Comparison of ENCODE assay signal across 17 mouse cellular contexts in the genomic region with DNA sequence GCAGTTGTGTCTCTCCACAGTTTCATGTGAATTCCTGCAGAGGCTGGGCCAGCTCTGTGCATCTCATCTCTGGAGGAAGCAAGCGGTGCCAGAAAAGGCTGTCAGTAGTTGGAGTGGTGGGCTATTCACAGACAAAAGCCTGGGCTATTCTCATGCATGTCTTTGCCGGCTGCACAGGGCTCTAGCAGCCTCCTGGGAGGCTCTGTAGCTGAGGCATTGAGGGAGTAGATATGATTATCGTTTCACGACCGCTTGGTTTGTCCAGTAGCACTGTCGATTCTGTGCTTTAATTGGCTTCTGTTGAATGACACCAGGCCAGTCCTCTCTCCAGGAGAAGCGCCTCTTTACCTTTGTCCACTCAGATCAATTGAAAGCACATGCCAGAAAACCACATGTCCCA. TPM values are rescaled to one million over a fixed set of nuclear protein-coding genes. Genes with fewer than 3 reads are reported as not detected.
A peak's percentile ranks its signal among the peaks of the same experiment; 100 is the strongest.
DNase-seq lines count a peak whose midpoint lies in the region; ATAC-seq and TF ChIP-seq lines count a peak whose summit lies in the region.
"Had no signal": no experiment of that assay in that cellular context is flagged by ENCODE, and none has a peak within 500 bp of the region (broad histone marks: within the 10 kb centered on the region; RNA-seq: fewer than 3 reads in every experiment).

No protein-coding gene starts in this region.

- peak overlapping the region; percentile 44 for H3K27ac ChIP-seq in forebrain, embryonic 15.5 days (replicated peaks)
- H3K27ac ChIP-seq in midbrain, embryonic 10.5 days (replicated peaks) = peak overlapping the region; percentile 70
- peak overlapping the region; percentile 37 for H3K27ac ChIP-seq in neural tube, embryonic 15.5 days (replicated peaks)
- H3K27ac ChIP-seq in kidney, adult 2 months (ENCODE audit: insufficient read depth, low read depth, low read length) = no peak overlapping the region
- H3K27ac ChIP-seq in intestine, embryonic 15.5 days = no peak overlapping the region
- H3K27ac ChIP-seq: embryonic facial prominence, embryonic 13.5 days; heart, adult 2 months; liver, embryonic 15.5 days had no signal

- no peaks in the 10 kb centered on the region for H3K36me3 ChIP-seq in forebrain, embryonic 15.5 days
- no peaks in the 10 kb centered on the region for H3K36me3 ChIP-seq in midbrain, embryonic 10.5 days
- H3K36me3 ChIP-seq in neural tube, embryonic 15.5 days = no peaks in the 10 kb centered on the region
- no peaks in the 10 kb centered on the region for H3K36me3 ChIP-seq in kidney, adult 2 months (ENCODE audit: control insufficient read depth, insufficient read depth, low read length)
- no peaks in the 10 kb centered on the region for H3K36me3 ChIP-seq in intestine, embryonic 15.5 days
- H3K36me3 ChIP-seq: embryonic facial prominence, embryonic 13.5 days; liver, embryonic 15.5 days had no signal

- DNase-seq in right cerebral cortex, postnatal 4 days = peak; percentile 35
- DNase-seq in right cerebral cortex, adult 18-20 months = no peak
- peak; percentile 42 for DNase-seq in midbrain, embryonic 10.5 days (ENCODE audit: low spot score)
- no peak for DNase-seq in kidney, adult 2 months
- DNase-seq: adrenal gland, postnatal 36 days; cerebellum, adult 11-12 months; heart, adult 2 months; lung, postnatal 4 days; thymus, adult 2 months had no signal

- no peaks in the 10 kb centered on the region; the same call in 1 of the 2 replicates for H3K9me3 ChIP-seq in forebrain, embryonic 15.5 days
- no peaks in the 10 kb centered on the region; the same call in 1 of the 2 replicates for H3K9me3 ChIP-seq in midbrain, embryonic 10.5 days (replicated peaks)
- no peaks in the 10 kb centered on the region; the same call in 1 of the 2 replicates for H3K9me3 ChIP-seq in neural tube, embryonic 15.5 days (replicated peaks)
- H3K9me3 ChIP-seq in intestine, embryonic 15.5 days = no peaks in the 10 kb centered on the region
- H3K9me3 ChIP-seq: embryonic facial prominence, embryonic 13.5 days; liver, embryonic 15.5 days had no signal

- H3K27me3 ChIP-seq in forebrain, embryonic 15.5 days = no peaks in the 10 kb centered on the region
- H3K27me3 ChIP-seq in midbrain, embryonic 10.5 days (ENCODE audit: low read depth, poor library complexity, severe bottlenecking) = no peaks in the 10 kb centered on the region
- H3K27me3 ChIP-seq in neural tube, embryonic 15.5 days (replicated peaks) = no peaks in the 10 kb centered on the region
- H3K27me3 ChIP-seq in kidney, adult 2 months (replicated peaks; ENCODE audit: control insufficient read depth, insufficient read depth, low read length) = no peaks in the 10 kb centered on the region
- no peaks in the 10 kb centered on the region for H3K27me3 ChIP-seq in intestine, embryonic 15.5 days (replicated peaks)
- H3K27me3 ChIP-seq: CH12.LX; embryonic facial prominence, embryonic 13.5 days; liver, embryonic 15.5 days had no signal

- no peak for TF ChIP-seq CTCF in kidney, adult 2 months (conservative IDR thresholded peaks at IDR 0.05; ENCODE audit: insufficient read depth, insufficient read length, low read depth, low read length)

- 2% methylated on average over 7 of the region's 7 CpGs for WGBS in forebrain, embryonic 15.5 days
- WGBS in midbrain, embryonic 10.5 days = 15% methylated on average over 7 of the region's 7 CpGs
- WGBS in neural tube, embryonic 15.5 days = 14% methylated on average over 7 of the region's 7 CpGs
- WGBS in kidney, adult 2 months = 76% methylated on average over 7 of the region's 7 CpGs
- 67% methylated on average over 7 of the region's 7 CpGs for WGBS in intestine, embryonic 15.5 days

- no peak for TF ChIP-seq POLR2A in kidney, adult 2 months (IDR thresholded peaks at IDR 0.05; ENCODE audit: low read depth, low read length)

- H3K4me3 ChIP-seq in forebrain, embryonic 15.5 days = no peak overlapping the region
- H3K4me3 ChIP-seq in midbrain, embryonic 10.5 days = peak overlapping the region; percentile 28
- no peak overlapping the region for H3K4me3 ChIP-seq in neural tube, embryonic 15.5 days (replicated peaks)
- no peak overlapping the region for H3K4me3 ChIP-seq in kidney, adult 2 months (ENCODE audit: insufficient read depth, low read depth, low read length)
- no peak overlapping the region for H3K4me3 ChIP-seq in intestine, embryonic 15.5 days (replicated peaks)
- H3K4me3 ChIP-seq: embryonic facial prominence, embryonic 13.5 days; heart, adult 2 months; liver, embryonic 15.5 days; myocyte had no signal

- H3K4me1 ChIP-seq in forebrain, embryonic 15.5 days = peaks cover 34% of the 10 kb centered on the region
- peaks cover 29% of the 10 kb centered on the region for H3K4me1 ChIP-seq in midbrain, embryonic 10.5 days
- H3K4me1 ChIP-seq in neural tube, embryonic 15.5 days = peaks cover 18% of the 10 kb centered on the region
- no peaks in the 10 kb centered on the region for H3K4me1 ChIP-seq in kidney, adult 2 months (ENCODE audit: control insufficient read depth, insufficient read depth, low read length)
- H3K4me1 ChIP-seq in intestine, embryonic 15.5 days (replicated peaks) = no peaks in the 10 kb centered on the region
- H3K4me1 ChIP-seq: liver, embryonic 15.5 days had no signal

- H3K9ac ChIP-seq in forebrain, embryonic 15.5 days (replicated peaks) = no peak overlapping the region
- no peak overlapping the region for H3K9ac ChIP-seq in neural tube, embryonic 15.5 days (replicated peaks)
- no peak overlapping the region for H3K9ac ChIP-seq in intestine, embryonic 15.5 days
- H3K9ac ChIP-seq: embryonic facial prominence, embryonic 13.5 days; liver, embryonic 15.5 days had no signal

- H3K4me2 ChIP-seq in forebrain, embryonic 15.5 days (replicated peaks) = peak overlapping the region; percentile 0; the same call in 1 of the 2 replicates
- H3K4me2 ChIP-seq in neural tube, embryonic 15.5 days = peak overlapping the region; percentile 7
- H3K4me2 ChIP-seq in intestine, embryonic 15.5 days (replicated peaks) = no peak overlapping the region
- H3K4me2 ChIP-seq: embryonic facial prominence, embryonic 13.5 days; liver, embryonic 15.5 days had no signal

- peak; percentile 75 for ATAC-seq in forebrain, embryonic 15.5 days (replicated peaks)
- peak; percentile 24; the same call in 1 of the 2 replicates for ATAC-seq in neural tube, embryonic 15.5 days (ENCODE audit: low FRiP score)
- ATAC-seq in intestine, embryonic 15.5 days = no peak
- no peak for ATAC-seq in frontal cortex, adult (ENCODE audit: low TSS enrichment)

RNA-seq across cellular contexts. Expression of a gene that starts 9.8 kb away (rescaled TPM):
- polyA plus RNA-seq in forebrain, embryonic 15.5 days (2015; fragmentation: Nextera tagmentation; extraction: Ambion mirVana) = 5.3 and 5.6 TPM in 2 replicates
- polyA plus RNA-seq in midbrain, embryonic 10.5 days (2016; fragmentation: Nextera tagmentation; extraction: Ambion mirVana) = 2.0 and 3.2 TPM in 2 replicates
- polyA plus RNA-seq in neural tube, embryonic 15.5 days (2015; fragmentation: Nextera tagmentation; extraction: Ambion mirVana) = 3.3 and 4.0 TPM in 2 replicates
- 0.03 TPM in 1 of 2 replicates, not detected in the other for polyA plus RNA-seq in kidney, adult 2 months (2012; rRNA removed)
- 0.11 and 0.23 TPM in 2 replicates for polyA plus RNA-seq in intestine, embryonic 15.5 days (2015; fragmentation: Nextera tagmentation; extraction: Ambion mirVana)
- polyA plus RNA-seq: liver, embryonic 15.5 days had no signal

RNA-seq across cellular contexts. Expression of a gene that starts 57.9 kb away (rescaled TPM):
- 61.2 and 62.6 TPM in 2 replicates for polyA plus RNA-seq in forebrain, embryonic 15.5 days (2015; fragmentation: Nextera tagmentation; extraction: Ambion mirVana)
- polyA plus RNA-seq in midbrain, embryonic 10.5 days (2016; fragmentation: Nextera tagmentation; extraction: Ambion mirVana) = 52.5 and 53.3 TPM in 2 replicates
- 45.3 and 46.1 TPM in 2 replicates for polyA plus RNA-seq in neural tube, embryonic 15.5 days (2015; fragmentation: Nextera tagmentation; extraction: Ambion mirVana)
- polyA plus RNA-seq in kidney, adult 2 months (2012; rRNA removed) = 23.3 and 25.9 TPM in 2 replicates
- polyA plus RNA-seq in intestine, embryonic 15.5 days (2015; fragmentation: Nextera tagmentation; extraction: Ambion mirVana) = 48.0 and 52.4 TPM in 2 replicates

Comparison
In these comparisons a context has a peak if more than half of its experiments do, and no peak if none do; other contexts are left out.
1. DNase-seq: peak in right cerebral cortex, postnatal 4 days (single experiment) and midbrain, embryonic 10.5 days (single experiment); none in right cerebral cortex, adult 18-20 months (single experiment) and kidney, adult 2 months (single experiment).
2. ATAC-seq: peak in forebrain, embryonic 15.5 days (single experiment) and neural tube, embryonic 15.5 days (single experiment); none in intestine, embryonic 15.5 days (single experiment) and frontal cortex, adult (single experiment).
3. H3K27ac ChIP-seq: peak in forebrain, embryonic 15.5 days (single experiment), midbrain, embryonic 10.5 days (single experiment) and neural tube, embryonic 15.5 days (single experiment); none in kidney, adult 2 months (single experiment) and intestine, embryonic 15.5 days (single experiment).